Mouse (Mus musculus) erythroid progenitor cell, adult 5-6 weeks (primary cell): ENCODE results near the gene Rbm17. TPM values are rescaled to one million over a fixed set of nuclear protein-coding genes. Genes with fewer than 3 reads are reported as not detected.
"Not testable (repeated sequence)": the region's sequence is repeated elsewhere in the genome, so short reads cannot be mapped to it uniquely, and the experiment has no call there.

Experiments used
- ATAC-seq: replicated peaks from 2 replicates; pipeline ENCODE4 v1.8.0; 2016; ENCODE audit warnings: moderate number of reproducible peaks, mild to moderate bottlenecking, moderate TSS enrichment, inconsistent platforms; ENCODE audit not compliant: poor library complexity, low FRiP score, severe bottlenecking
- total RNA-seq, 2 experiments: library from RNA; stranded (forward) in 1 of 2; stranded (reverse) in 1 of 2; fragments of 150-400 nt in 1 of 2; fragments of 186-747, 209-891 nt in 1 of 2; gene quantifications; 2 replicates each; pipeline versions ENCODE4 v1.2.3 to v1.2.4; 2015 to 2017; ENCODE audit warnings: low replicate concordance in 2 of 2

The Rbm17 gene
- total RNA-seq (2015; ENCODE audit: low replicate concordance), result 77.5 and 105 TPM in 2 replicates
- total RNA-seq (2017; ENCODE audit: low replicate concordance), result 34.4 and 55.2 TPM in 2 replicates

GRCm38 (mm10) chr2:11604053-11604452, at the start of gene Rbm17:
TSS of gene Rbm17 (minus strand) at chr2:11604153.
- no peak for ATAC-seq

- ATAC-seq, result no peak
These were observed 49.4 kb upstream of the Rbm17 start for GRCm38 (mm10) chr2:11653330-11653729.

GRCm38 (mm10) chr2:11652780-11653179, 48.8 kb upstream of the Rbm17 start:
- no peak for ATAC-seq

- no peak for ATAC-seq
These were observed 48.2 kb upstream of the Rbm17 start for GRCm38 (mm10) chr2:11652196-11652595.

GRCm38 (mm10) chr2:11651476-11651875, 47.5 kb upstream of the Rbm17 start:
- ATAC-seq, result no peak

- no peak for ATAC-seq
These were observed 41.3 kb upstream of the Rbm17 start for GRCm38 (mm10) chr2:11645297-11645696.

- ATAC-seq, result no peak
These were observed 40.1 kb upstream of the Rbm17 start for GRCm38 (mm10) chr2:11644057-11644456.

- ATAC-seq, result no peak
These were observed 38.5 kb upstream of the Rbm17 start, which contains the start of gene Il2ra for GRCm38 (mm10) chr2:11642451-11642941. TSS of gene Il2ra (plus strand) at chr2:11642807.

- no peak for ATAC-seq
These were observed 33.2 kb upstream of the Rbm17 start for GRCm38 (mm10) chr2:11637115-11637514.

GRCm38 (mm10) chr2:11636138-11636480, 32.2 kb upstream of the Rbm17 start:
- no peak for ATAC-seq

GRCm38 (mm10) chr2:11635471-11636137, 31.7 kb upstream of the Rbm17 start:
- no peak for ATAC-seq

- no peak for ATAC-seq
These were observed 31.1 kb upstream of the Rbm17 start for GRCm38 (mm10) chr2:11635035-11635434.

GRCm38 (mm10) chr2:11625890-11626289, 21.9 kb upstream of the Rbm17 start, which contains the start of gene Gm17490:
TSS of gene Gm17490 (minus strand) at chr2:11626264.
- no peak for ATAC-seq

GRCm38 (mm10) chr2:11623726-11624125, 19.8 kb upstream of the Rbm17 start:
- no peak for ATAC-seq

GRCm38 (mm10) chr2:11623173-11623572, 19.2 kb upstream of the Rbm17 start:
- no peak for ATAC-seq

- ATAC-seq, result no peak
These were observed 15.6 kb upstream of the Rbm17 start for GRCm38 (mm10) chr2:11619598-11619997.

- no peak for ATAC-seq
These were observed 12.9 kb upstream of the Rbm17 start for GRCm38 (mm10) chr2:11616846-11617245.

GRCm38 (mm10) chr2:11612939-11613338, 9.0 kb upstream of the Rbm17 start:
- ATAC-seq, result not testable (repeated sequence)

- not testable (repeated sequence) for ATAC-seq
These were observed 2.8 kb upstream of the Rbm17 start for GRCm38 (mm10) chr2:11606718-11607117.

GRCm38 (mm10) chr2:11604911-11605310, 958 bp upstream of the Rbm17 start:
- no peak for ATAC-seq
